Comparison of ENCODE assay signal across 8 mouse cellular contexts in genomic region chr3:138744030-138744774, GRCm38 (mm10). TPM values are rescaled to one million over a fixed set of nuclear protein-coding genes. Genes with fewer than 3 reads are reported as not detected.
DNase-seq lines count a peak whose midpoint lies in the region; ATAC-seq lines count a peak whose summit lies in the region.
"Had no signal": no experiment of that assay in that cellular context is flagged by ENCODE, and none has a peak within 500 bp of the region (broad histone marks: within the 10 kb centered on the region; RNA-seq: fewer than 3 reads in every experiment).

No protein-coding gene starts in this region.

- H3K36me3 ChIP-seq in liver, embryonic 11.5 days (ENCODE audit: control insufficient read depth, insufficient read depth, low read length), result no peaks in the 10 kb centered on the region
- H3K36me3 ChIP-seq in embryonic facial prominence, embryonic 15.5 days, result no peaks in the 10 kb centered on the region
- H3K36me3 ChIP-seq in intestine, embryonic 16.5 days (ENCODE audit: control insufficient read depth, insufficient read depth, low read length), result no peaks in the 10 kb centered on the region
- H3K36me3 ChIP-seq in neural tube, embryonic 15.5 days, result no peaks in the 10 kb centered on the region

- H3K4me1 ChIP-seq in liver, embryonic 11.5 days (replicated peaks; ENCODE audit: control insufficient read depth, insufficient read depth, low read length), result peaks cover 14% of the 10 kb centered on the region
- peaks cover 31% of the 10 kb centered on the region for H3K4me1 ChIP-seq in embryonic facial prominence, embryonic 15.5 days
- peaks cover 14% of the 10 kb centered on the region for H3K4me1 ChIP-seq in intestine, embryonic 16.5 days (ENCODE audit: control insufficient read depth, insufficient read depth, low read length)
- H3K4me1 ChIP-seq in neural tube, embryonic 15.5 days, result peaks cover 43% of the 10 kb centered on the region

- no peak for ATAC-seq in liver, embryonic 11.5 days (replicated peaks; ENCODE audit: low FRiP score)
- ATAC-seq in embryonic facial prominence, embryonic 15.5 days (ENCODE audit: insufficient number of reproducible peaks, low FRiP score, low TSS enrichment, low read depth), result no peak
- ATAC-seq in intestine, embryonic 16.5 days, result no peak
- no peak for ATAC-seq in neural tube, embryonic 15.5 days (ENCODE audit: low FRiP score)

- H3K27ac ChIP-seq in liver, embryonic 11.5 days (ENCODE audit: low read depth, low read length), result no peak overlapping the region
- no peak overlapping the region for H3K27ac ChIP-seq in embryonic facial prominence, embryonic 15.5 days (replicated peaks)
- H3K27ac ChIP-seq in intestine, embryonic 16.5 days (ENCODE audit: low read length), result no peak overlapping the region; the same call in 1 of the 2 replicates
- peak overlapping the region; percentile 95 for H3K27ac ChIP-seq in neural tube, embryonic 15.5 days (replicated peaks)

- H3K9me3 ChIP-seq in liver, embryonic 11.5 days (ENCODE audit: control insufficient read depth, low read length), result no peaks in the 10 kb centered on the region
- H3K9me3 ChIP-seq in embryonic facial prominence, embryonic 15.5 days (replicated peaks), result no peaks in the 10 kb centered on the region
- no peaks in the 10 kb centered on the region for H3K9me3 ChIP-seq in intestine, embryonic 16.5 days (ENCODE audit: control insufficient read depth, low read length)
- no peaks in the 10 kb centered on the region for H3K9me3 ChIP-seq in neural tube, embryonic 15.5 days (replicated peaks)

- peak overlapping the region; percentile 96 for H3K4me2 ChIP-seq in liver, embryonic 11.5 days
- H3K4me2 ChIP-seq in embryonic facial prominence, embryonic 15.5 days (replicated peaks), result peak overlapping the region; percentile 93
- peak overlapping the region; percentile 98 for H3K4me2 ChIP-seq in intestine, embryonic 16.5 days (ENCODE audit: low read depth, low read length)
- H3K4me2 ChIP-seq in neural tube, embryonic 15.5 days, result peak overlapping the region; percentile 83

- no peak overlapping the region; the same call in 1 of the 2 replicates for H3K4me3 ChIP-seq in liver, embryonic 11.5 days (ENCODE audit: low read depth, low read length)
- peak overlapping the region; percentile 85 for H3K4me3 ChIP-seq in embryonic facial prominence, embryonic 15.5 days (replicated peaks)
- H3K4me3 ChIP-seq in intestine, embryonic 16.5 days (ENCODE audit: low read length), result no peak overlapping the region
- peak overlapping the region; percentile 96 for H3K4me3 ChIP-seq in neural tube, embryonic 15.5 days (replicated peaks)

- no peak for DNase-seq in liver, embryonic 11.5 days (ENCODE audit: low spot score)
- DNase-seq in liver, result no peak
- DNase-seq in layer of hippocampus, adult 9-11 months, result no peak
- no peak for DNase-seq in left cerebral cortex, postnatal 14 days (ENCODE audit: low spot score in 2 of 2)
- DNase-seq: heart, adult 18-20 months had no signal

- 50% methylated on average over 8 of the region's 8 CpGs for WGBS in liver, embryonic 11.5 days
- 29% methylated on average over 8 of the region's 8 CpGs for WGBS in embryonic facial prominence, embryonic 15.5 days
- 43% methylated on average over 8 of the region's 8 CpGs for WGBS in intestine, embryonic 16.5 days
- 5% methylated on average over 8 of the region's 8 CpGs for WGBS in neural tube, embryonic 15.5 days

- peaks cover 3% of the 10 kb centered on the region for H3K27me3 ChIP-seq in liver, embryonic 11.5 days (replicated peaks; ENCODE audit: control insufficient read depth, insufficient read depth, low read length)
- H3K27me3 ChIP-seq in embryonic facial prominence, embryonic 15.5 days, result peaks cover 6% of the 10 kb centered on the region; the same call in 1 of the 2 replicates
- H3K27me3 ChIP-seq in intestine, embryonic 16.5 days (replicated peaks; ENCODE audit: control insufficient read depth, insufficient read depth, low read length), result 0 out of 2 replicates have a peak, but pooled peaks cover 3% of the 10 kb centered on the region
- H3K27me3 ChIP-seq in neural tube, embryonic 15.5 days (replicated peaks), result no peaks in the 10 kb centered on the region

- no peak overlapping the region for H3K9ac ChIP-seq in liver, embryonic 11.5 days (ENCODE audit: low read depth, low read length)
- no peak overlapping the region for H3K9ac ChIP-seq in embryonic facial prominence, embryonic 15.5 days
- no peak overlapping the region for H3K9ac ChIP-seq in intestine, embryonic 16.5 days (ENCODE audit: low read depth, low read length)
- H3K9ac ChIP-seq in neural tube, embryonic 15.5 days (replicated peaks), result peak overlapping the region; percentile 91

- intact Hi-C loops in left cerebral cortex, postnatal 14 days (cut with DNase I), result loop anchor here (5.0 to 10.0 kb wide), 3 partner anchors 163 to 451 kb away; partner anchors contain the start of gene Rap1gds1

RNA-seq across cellular contexts. Expression of gene Tspan5, which starts 2.2 kb away (rescaled TPM):
- 12.5 and 13.3 TPM in 2 replicates for polyA plus RNA-seq in liver, embryonic 11.5 days (2014; fragmentation: Nextera tagmentation; extraction: Ambion mirVana)
- 42.7 and 43.2 TPM in 2 replicates for polyA plus RNA-seq in embryonic facial prominence, embryonic 15.5 days (2015; fragmentation: Nextera tagmentation; extraction: Ambion mirVana)
- polyA plus RNA-seq in intestine, embryonic 16.5 days (2015; fragmentation: Nextera tagmentation; extraction: Ambion mirVana), result 11.5 and 12.4 TPM in 2 replicates
- 94.2 and 104 TPM in 2 replicates for polyA plus RNA-seq in neural tube, embryonic 15.5 days (2015; fragmentation: Nextera tagmentation; extraction: Ambion mirVana)
- total RNA-seq in left cerebral cortex, postnatal 14 days (2021), result 100 to 1,000 TPM; 215 to 238 TPM

Comparison
In these comparisons a context has a peak if more than half of its experiments do, and no peak if none do; other contexts are left out.
1. H3K4me3 ChIP-seq: peak in embryonic facial prominence, embryonic 15.5 days (single experiment) and neural tube, embryonic 15.5 days (single experiment); none in liver, embryonic 11.5 days (single experiment) and intestine, embryonic 16.5 days (single experiment).
2. Peak in every context shown above with its lines, with median percentiles within 50 percentile points of each other: H3K4me2 ChIP-seq.